Mouse (Mus musculus): ENCODE results near the gene Klhl3.

- no peak for TF ChIP-seq POLR2A (IDR thresholded peaks at IDR 0.05; ENCODE audit: control insufficient read depth, low read depth, low read length)
- no peak for TF ChIP-seq CTCF (IDR thresholded peaks at IDR 0.05; ENCODE audit: control insufficient read depth, insufficient read depth, insufficient replicate concordance, low read depth, low read length)
Measured at GRCm38 (mm10) chr13:58008038-58008364, 105.4 kb downstream of the Klhl3 start.
